Mouse (Mus musculus) erythroblast, adult 5-6 weeks (primary cell): ENCODE data around the gene Dgkh. TPM values are rescaled to one million over a fixed set of nuclear protein-coding genes. Genes with fewer than 3 reads are reported as not detected.

ENCODE experiments used
- ATAC-seq: replicated peaks from 2 replicates; pipeline ENCODE4 v1.8.0; 2016; ENCODE audit warnings: moderate number of reproducible peaks, mild to moderate bottlenecking, moderate TSS enrichment, inconsistent platforms; ENCODE audit not compliant: poor library complexity, low FRiP score, severe bottlenecking
- total RNA-seq, 2 experiments: library from RNA; stranded (forward) in 1 of 2; stranded (reverse) in 1 of 2; fragments of 150-400 nt in 1 of 2; fragments of 200-764, 138-1000 nt in 1 of 2; gene quantifications; 2 replicates each; pipeline versions ENCODE4 v1.2.3 to v1.2.4; 2015 to 2017; ENCODE audit warnings: low replicate concordance in 2 of 2

Gene Dgkh
- total RNA-seq, 2 experiments from 2014 or later = 0.58 to 0.77 TPM

- no peak for ATAC-seq
Observed at GRCm38 (mm10) chr14:78641314-78641713, 91.3 kb downstream of the Dgkh start.

GRCm38 (mm10) chr14:78639691-78640090 lies 92.9 kb downstream of the Dgkh start:
- ATAC-seq = no peak

DNA sequence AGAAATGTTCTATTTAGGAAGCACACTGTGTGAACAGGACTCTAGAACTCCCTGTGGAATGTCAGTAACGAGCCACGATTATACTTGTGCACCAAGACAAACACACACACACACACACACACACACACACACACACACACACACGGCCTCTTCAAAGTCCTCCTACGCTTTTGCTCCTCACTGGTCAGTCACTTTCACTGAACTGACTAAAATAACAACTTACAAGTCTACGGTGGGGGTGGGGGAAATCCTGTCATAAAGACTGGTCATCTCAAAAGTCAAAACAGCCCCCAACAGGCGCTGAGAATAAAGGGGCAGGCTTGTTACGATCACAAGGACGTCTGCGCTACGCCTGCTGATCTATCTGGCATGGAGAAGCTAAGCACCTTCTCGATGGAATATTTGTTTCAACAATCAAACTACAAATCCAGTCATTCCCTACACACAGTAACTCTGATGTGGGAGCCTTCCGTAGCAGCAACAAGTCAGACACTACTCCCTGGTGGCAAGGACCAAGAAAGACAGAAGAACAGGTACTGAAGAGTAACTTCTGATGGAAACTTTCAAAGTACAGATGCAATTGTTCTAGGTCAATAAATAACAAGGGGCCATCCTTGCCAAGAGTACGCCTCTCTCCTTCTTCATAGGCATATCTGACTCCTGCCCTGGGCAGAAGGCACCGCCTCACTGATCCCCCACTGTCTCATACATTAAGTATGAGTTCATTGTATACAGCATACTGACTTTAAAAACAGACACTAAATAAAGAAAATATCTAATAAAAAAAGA lies 96.8 kb downstream of the Dgkh start:
- ATAC-seq = no peak

DNA sequence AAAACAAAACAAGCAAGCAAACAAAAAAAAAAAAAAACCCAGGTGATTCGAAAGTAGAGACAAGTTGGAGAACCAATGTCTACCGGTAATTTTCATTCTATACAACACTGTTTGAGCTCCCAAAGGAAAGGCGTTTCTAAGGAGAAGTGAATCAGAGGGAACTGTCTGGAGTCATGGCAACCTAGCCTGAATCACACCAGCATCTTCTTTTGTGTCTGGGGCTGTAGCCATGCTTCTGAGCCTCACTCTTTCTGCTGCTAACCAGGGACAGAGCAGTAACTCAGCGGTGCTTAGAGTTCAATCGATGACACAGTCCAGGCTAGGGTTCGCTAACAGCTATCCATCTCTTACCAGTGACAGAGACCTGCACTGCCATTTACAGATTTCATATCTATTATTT lies 99.8 kb downstream of the Dgkh start:
- ATAC-seq = no peak

DNA sequence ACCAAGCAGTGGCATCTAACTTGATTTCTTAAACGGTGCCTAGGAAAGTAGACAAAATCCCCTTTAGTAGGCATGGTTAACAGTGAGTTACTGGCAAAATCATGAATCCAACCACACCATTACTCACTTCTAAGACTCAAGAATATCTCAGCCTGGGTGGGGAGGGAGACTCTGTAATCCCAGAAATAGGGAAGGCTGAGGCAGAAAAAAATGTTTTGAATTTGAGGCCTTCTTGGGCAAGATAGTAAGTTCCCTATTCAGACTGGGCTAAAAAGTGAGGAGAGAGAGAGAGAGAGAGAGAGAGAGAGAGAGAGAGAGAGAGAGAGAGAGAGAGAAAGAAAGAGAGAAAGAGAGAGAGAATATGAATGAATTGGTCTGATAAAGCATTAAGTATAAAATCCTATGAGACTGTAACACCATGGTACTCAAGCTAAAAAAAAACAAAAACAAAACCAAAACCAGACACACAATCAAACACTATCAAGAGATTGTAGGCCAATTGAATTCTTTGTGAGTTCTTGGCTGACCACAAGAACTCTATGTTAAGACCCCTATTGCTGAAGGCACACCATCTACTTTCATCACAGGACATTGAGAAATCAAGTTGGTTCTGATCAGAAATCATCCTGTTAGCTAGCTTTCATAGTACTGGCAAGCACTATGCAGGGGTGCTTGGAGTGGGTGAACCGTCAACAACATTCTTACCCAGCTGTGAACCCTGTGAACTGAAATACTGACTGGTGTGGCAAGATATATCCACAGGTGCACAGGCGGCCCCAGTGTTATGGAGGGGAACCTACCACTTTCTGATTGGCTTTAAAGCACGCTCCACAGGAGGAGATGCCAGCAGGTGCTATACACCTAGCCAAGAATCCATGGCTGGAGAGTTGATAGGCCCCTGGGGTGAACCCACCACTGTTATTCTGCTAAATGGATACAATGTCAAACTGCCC lies 101.4 kb downstream of the Dgkh start:
- no peak for ATAC-seq

- no peak for ATAC-seq
Observed at GRCm38 (mm10) chr14:78627516-78628275, 104.9 kb downstream of the Dgkh start.

- no peak for ATAC-seq
Observed at GRCm38 (mm10) chr14:78618883-78619295, 113.7 kb downstream of the Dgkh start.

DNA sequence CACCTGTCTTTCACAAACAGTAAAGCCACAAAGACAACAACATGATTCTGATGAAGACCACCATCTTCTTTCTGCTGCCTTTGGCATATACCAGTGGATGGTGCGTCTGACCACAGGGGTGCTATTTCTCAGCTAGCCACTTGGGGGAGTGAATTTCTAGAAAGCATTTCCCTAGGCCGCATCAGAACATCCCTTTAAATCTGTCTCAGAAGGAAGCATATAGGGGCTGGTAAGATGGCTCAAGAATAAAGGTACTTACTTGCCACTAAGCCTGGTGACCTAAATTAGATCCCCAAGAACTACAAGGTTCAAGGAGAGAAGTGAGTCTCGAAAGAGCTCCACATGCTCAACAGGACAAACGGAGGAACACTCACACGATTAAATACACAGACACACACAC lies 119.0 kb downstream of the Dgkh start:
- ATAC-seq = no peak

DNA sequence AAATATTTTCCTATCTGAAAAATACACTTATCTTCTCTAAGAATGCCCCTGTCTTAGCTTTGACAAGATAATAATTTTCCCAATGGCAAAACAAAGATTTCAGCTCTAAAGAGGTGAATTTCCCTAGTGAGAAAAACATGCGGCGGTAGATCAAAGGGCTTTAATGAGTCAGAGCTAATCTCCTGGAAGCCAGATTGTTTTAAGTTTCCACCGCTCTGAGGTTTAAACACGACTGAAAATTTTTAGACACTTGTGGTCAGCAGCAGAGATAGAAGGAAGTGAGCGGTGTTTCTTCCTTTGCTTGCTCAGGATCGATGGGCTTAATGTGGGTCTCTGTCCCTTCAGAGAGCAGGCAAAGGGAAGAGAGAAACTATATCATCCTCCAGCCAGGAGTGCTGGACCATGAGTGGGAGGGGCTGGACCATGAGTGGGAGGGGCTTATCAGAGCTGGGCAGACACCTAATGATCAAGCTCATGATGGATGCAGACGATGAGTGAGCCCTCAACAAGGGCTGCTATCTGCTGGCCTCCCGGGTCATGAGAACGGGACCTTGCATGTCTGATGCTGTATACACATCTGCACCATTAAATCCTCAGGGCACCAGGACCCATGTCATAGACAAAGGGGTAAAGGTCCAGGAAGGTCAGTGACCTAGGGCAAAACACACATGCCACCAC lies 120.3 kb downstream of the Dgkh start:
- no peak for ATAC-seq

DNA sequence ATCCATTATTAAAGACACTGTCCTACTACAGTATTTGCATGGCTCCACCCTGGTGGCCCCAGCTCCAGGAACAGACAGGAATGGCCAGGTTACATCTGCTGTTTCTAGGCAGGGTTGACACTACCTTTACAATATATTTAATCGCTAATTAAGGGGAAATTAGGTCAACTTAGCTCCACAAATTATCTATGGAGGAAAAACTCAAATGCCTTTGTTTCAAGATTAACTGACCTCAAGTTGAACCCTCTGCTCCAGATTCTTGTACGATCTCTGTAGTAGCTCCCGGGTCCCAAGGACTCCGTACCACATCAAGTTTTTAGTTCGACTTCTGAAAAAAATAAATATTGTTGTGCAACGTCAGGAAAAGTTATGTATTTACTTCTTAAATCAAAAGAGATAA lies 137.7 kb downstream of the Dgkh start:
- ATAC-seq = no peak

DNA sequence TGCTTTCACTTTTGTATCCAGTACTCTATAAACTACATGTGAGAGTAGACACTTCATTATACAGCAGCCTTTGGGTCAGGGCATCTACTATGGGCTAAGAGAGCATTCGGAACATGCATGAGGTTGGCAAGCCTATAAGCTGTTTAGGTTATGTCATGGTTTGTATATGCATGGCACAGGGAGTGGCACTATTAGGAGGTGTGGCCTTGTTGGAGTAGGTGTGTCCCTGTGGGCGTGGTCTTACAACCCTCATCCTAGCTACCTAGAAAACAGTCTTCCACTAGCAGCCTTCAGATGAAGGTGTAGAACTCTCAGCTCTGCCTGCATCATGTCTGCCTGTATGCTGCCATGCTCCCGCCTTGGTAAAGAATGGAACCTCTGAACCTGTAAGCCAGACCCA lies 139.6 kb downstream of the Dgkh start:
- ATAC-seq = no peak

- ATAC-seq = no peak
Observed at GRCm38 (mm10) chr14:78590335-78590734, 142.2 kb downstream of the Dgkh start.

GRCm38 (mm10) chr14:78584222-78584621 lies 148.4 kb downstream of the Dgkh start:
- no peak for ATAC-seq

GRCm38 (mm10) chr14:78583168-78583567 lies 149.4 kb downstream of the Dgkh start:
- ATAC-seq = no peak

- ATAC-seq = no peak
Observed at GRCm38 (mm10) chr14:78575899-78576298, 156.7 kb downstream of the Dgkh start.

GRCm38 (mm10) chr14:78568410-78568809 lies 164.2 kb downstream of the Dgkh start:
- no peak for ATAC-seq

DNA sequence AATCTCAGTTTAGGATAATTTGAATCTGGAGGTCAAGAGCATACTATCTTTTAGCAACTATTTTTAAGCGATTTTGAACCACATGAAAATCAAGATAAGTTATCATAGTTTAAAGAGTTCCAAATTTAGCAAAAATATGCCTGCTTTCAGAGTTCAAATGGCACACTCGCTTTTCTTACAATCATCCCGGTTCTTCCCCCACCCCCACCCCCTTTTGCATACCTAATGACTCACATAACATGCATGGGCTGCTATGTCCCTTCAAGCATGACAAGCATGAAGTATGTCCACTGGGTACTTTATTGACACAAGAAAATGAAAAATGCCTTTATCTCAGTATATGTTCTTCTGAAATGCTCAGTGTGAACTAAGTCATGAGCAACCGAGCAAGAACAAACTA lies 166.1 kb downstream of the Dgkh start:
- no peak for ATAC-seq

- ATAC-seq = no peak
Observed at GRCm38 (mm10) chr14:78564292-78564691, 168.3 kb downstream of the Dgkh start.

DNA sequence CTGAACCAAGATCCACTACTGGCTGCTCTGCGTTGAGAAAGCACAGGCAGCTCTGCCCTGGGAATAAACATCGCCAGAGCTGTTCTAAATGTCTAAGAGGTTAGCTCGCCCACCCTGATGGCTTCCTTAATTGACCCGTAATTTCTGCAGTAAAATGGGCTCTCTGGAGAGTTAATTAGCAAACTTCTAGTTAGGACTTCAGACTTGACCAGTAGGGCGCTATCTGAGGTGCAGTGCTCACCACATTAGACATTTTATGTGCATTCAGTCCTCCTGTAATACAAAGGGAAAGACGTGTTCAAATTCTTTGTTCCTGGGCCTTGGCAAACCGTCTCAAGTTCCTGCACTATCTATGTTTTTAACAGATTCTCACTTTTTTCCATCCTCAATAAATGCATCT lies 169.4 kb downstream of the Dgkh start:
- ATAC-seq = no peak

GRCm38 (mm10) chr14:78562121-78562520 lies 170.5 kb downstream of the Dgkh start:
- no peak for ATAC-seq
